Mouse (Mus musculus) kidney, adult 10 weeks (tissue): Measurements from ENCODE around the gene Rnase2b. TPM values are rescaled to one million over a fixed set of nuclear protein-coding genes. Genes with fewer than 3 reads are reported as not detected.

ENCODE experiments used
- polyA plus RNA-seq: library from polyadenylated mRNA; stranded (reverse); fragments of 350-450 nt; fragmentation: Illumina TruSeq; extraction: RNeasy Lipid Tissue Mini Kit (QIAGEN cat#74804); gene quantifications from one replicate; pipeline ENCODE4 v1.2.3, GENCODE M21; 2014; ENCODE audit warnings: low read depth, low replicate concordance

The Rnase2b gene
- polyA plus RNA-seq = not detected

GRCm38 (mm10) chr14:51161976-51162375 lies at the start of gene Rnase2b:
Gene Rnase2b (plus strand): TSS chr14:51162260.

GRCm38 (mm10) chr14:51113916-51114560 lies 48.0 kb upstream of the Rnase2b start, which contains the start of gene Eddm3b:
Gene Eddm3b (plus strand): TSS chr14:51114426.

DNA sequence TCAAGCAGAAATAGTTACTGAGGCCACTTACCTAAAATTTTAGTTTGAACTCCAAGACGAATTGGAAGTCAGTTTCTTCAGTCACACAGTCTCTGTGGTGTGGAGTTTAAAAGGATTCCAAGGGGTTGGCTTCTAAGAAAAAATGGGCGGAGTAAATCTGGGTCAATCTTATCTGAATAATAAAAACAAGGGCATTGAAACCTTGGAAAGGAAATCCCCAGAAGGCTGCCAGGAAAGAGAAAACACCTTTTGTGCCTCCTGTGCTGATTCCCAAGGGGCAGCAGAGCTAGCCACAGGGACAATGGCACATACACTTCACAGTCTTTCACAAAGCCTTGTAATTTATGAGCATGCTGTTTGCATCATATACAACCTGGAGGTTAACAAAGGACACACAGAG lies 15.4 kb upstream of the Rnase2b start, which contains the start of gene Rnase1:
Gene Rnase1, minus strand, starts transcription at position 101 of the 400 bp plus-strand sequence.

GRCm38 (mm10) chr14:51199098-51200023 lies 37.3 kb downstream of the Rnase2b start, which contains the start of gene Ang2:
Gene Ang2 (minus strand): TSS chr14:51199148.

GRCm38 (mm10) chr14:51203115-51203514 lies 41.1 kb downstream of the Rnase2b start, which contains the start of gene Ear14:
Gene Ear14 (plus strand): TSS chr14:51203391.

Other genes starting within 250 kb of the Rnase2b start
- 10.9 TPM for gene Osgep, start 237.4 kb upstream of the Rnase2b start, polyA plus RNA-seq
- 14.9 TPM for gene Apex1, start 237.3 kb upstream of the Rnase2b start, polyA plus RNA-seq
- 18.7 TPM for gene Pip4p1, start 231.4 kb upstream of the Rnase2b start, polyA plus RNA-seq
- gene Pnp, start 231.2 kb upstream of the Rnase2b start, polyA plus RNA-seq = 98.0 TPM
- gene Gm49342, start 217.7 kb upstream of the Rnase2b start, polyA plus RNA-seq = not detected
- gene Pnp2, start 206.3 kb upstream of the Rnase2b start, polyA plus RNA-seq = not detected
- gene Rnase10, start 154.5 kb upstream of the Rnase2b start, polyA plus RNA-seq = not detected
- not detected for gene Rnase9, start 120.4 kb upstream of the Rnase2b start, polyA plus RNA-seq
- not detected for gene Rnase11, start 112.1 kb upstream of the Rnase2b start, polyA plus RNA-seq
- gene Rnase12, start 104.6 kb upstream of the Rnase2b start, polyA plus RNA-seq = not detected
- gene Olfr750, start 87.8 kb upstream of the Rnase2b start, polyA plus RNA-seq = not detected
- gene Rnase4, start 71.2 kb upstream of the Rnase2b start, polyA plus RNA-seq = 36.1 TPM
- gene Ang, start 71.1 kb upstream of the Rnase2b start, polyA plus RNA-seq = 1.5 TPM
- 4.6 TPM for gene Eddm3b, start 47.8 kb upstream of the Rnase2b start, polyA plus RNA-seq
- gene Rnase6, start 38.4 kb upstream of the Rnase2b start, polyA plus RNA-seq = 4.2 TPM
- not detected for gene Rnase1, start 15.5 kb upstream of the Rnase2b start, polyA plus RNA-seq
- not detected for gene Ang2, start 36.9 kb downstream of the Rnase2b start, polyA plus RNA-seq
- not detected for gene Ear14, start 41.1 kb downstream of the Rnase2b start, polyA plus RNA-seq
- gene Rnase2a, start 93.9 kb downstream of the Rnase2b start, polyA plus RNA-seq = not detected
- gene Gm7247, start 199.5 kb downstream of the Rnase2b start, polyA plus RNA-seq = not detected
- gene Vmn2r88, start 248.6 kb downstream of the Rnase2b start, polyA plus RNA-seq = not detected